45 mouse cellular contexts compared by ENCODE assay signal in the genomic region with DNA sequence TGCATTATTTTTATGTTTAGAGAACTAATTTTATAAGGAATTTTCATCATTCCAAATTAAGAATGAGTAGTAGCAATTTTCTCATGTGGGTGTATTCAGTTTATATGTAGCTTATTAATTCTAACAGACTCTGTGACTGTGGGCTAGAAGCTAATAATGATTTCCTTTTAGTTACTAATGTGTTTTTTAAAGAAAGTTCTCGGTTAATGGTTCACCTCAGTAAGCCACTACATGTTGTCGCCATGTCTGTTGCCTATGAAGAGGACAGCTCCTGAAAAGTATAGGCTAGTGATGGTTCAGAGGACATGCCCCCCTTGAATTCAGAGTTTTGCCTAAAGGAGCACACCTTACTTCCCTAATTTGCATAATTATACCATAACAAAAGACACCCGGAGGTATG. TPM values are rescaled to one million over a fixed set of nuclear protein-coding genes. Genes with fewer than 3 reads are reported as not detected.
"Had no signal": no experiment of that assay in that cellular context is flagged by ENCODE, and none has a peak within 500 bp of the region (broad histone marks: within the 10 kb centered on the region; RNA-seq: fewer than 3 reads in every experiment).

No protein-coding gene starts in this region.

- H3K9me3 ChIP-seq: heart, embryonic 10.5 days; heart, embryonic 12.5 days; heart, embryonic 13.5 days; heart, embryonic 15.5 days; hindbrain, embryonic 10.5 days; hindbrain, embryonic 12.5 days; hindbrain, embryonic 13.5 days; hindbrain, embryonic 15.5 days; intestine, embryonic 15.5 days; kidney, embryonic 15.5 days had no signal

- ATAC-seq: hindbrain, embryonic 16.5 days; hindbrain, postnatal 0 days; inflammation-experienced regulatory T-cells, adult 6 months; intestine, embryonic 15.5 days; intestine, embryonic 16.5 days; intestine, postnatal 0 days had no signal

- H3K4me3 ChIP-seq: heart, adult 2 months; heart, embryonic 10.5 days; heart, embryonic 12.5 days; heart, embryonic 13.5 days; heart, embryonic 15.5 days; hindbrain, embryonic 10.5 days; hindbrain, embryonic 12.5 days; hindbrain, embryonic 13.5 days; hindbrain, embryonic 15.5 days; intestine, embryonic 15.5 days; kidney, embryonic 15.5 days; layer of hippocampus, adult 2 months; left cerebral cortex, adult 2 months had no signal

- H3K27ac ChIP-seq: heart, adult 2 months; heart, embryonic 10.5 days; heart, embryonic 13.5 days; heart, embryonic 15.5 days; hindbrain, embryonic 10.5 days; hindbrain, embryonic 12.5 days; hindbrain, embryonic 13.5 days; hindbrain, embryonic 14.5 days; hindbrain, embryonic 15.5 days; hindbrain, postnatal 0 days; intestine, embryonic 15.5 days; kidney, embryonic 15.5 days; layer of hippocampus, adult 2 months; left cerebral cortex, adult 2 months had no signal

- H3K27me3 ChIP-seq: heart, embryonic 12.5 days; heart, embryonic 13.5 days; heart, embryonic 15.5 days; hindbrain, embryonic 12.5 days; hindbrain, embryonic 13.5 days; hindbrain, embryonic 15.5 days; intestine, embryonic 15.5 days; kidney, embryonic 15.5 days had no signal

- H3K4me2 ChIP-seq: heart, embryonic 11.5 days; heart, embryonic 12.5 days; heart, embryonic 13.5 days; heart, embryonic 15.5 days; hindbrain, embryonic 12.5 days; hindbrain, embryonic 13.5 days; hindbrain, embryonic 14.5 days; hindbrain, embryonic 15.5 days; intestine, embryonic 15.5 days; kidney, embryonic 15.5 days had no signal

- DNase-seq: heart, adult 18-20 months; heart, adult 2 months; heart, postnatal 10 days; heart, postnatal 14 days; heart, postnatal 36 days; heart, postnatal 4 days; kidney, adult 18-20 months; kidney, postnatal 10 days; kidney, postnatal 25 days; kidney, postnatal 36 days; kidney, postnatal 4 days; layer of hippocampus, adult 9-11 months; layer of hippocampus, postnatal 36 days had no signal

- H3K36me3 ChIP-seq: heart, embryonic 10.5 days; heart, embryonic 12.5 days; heart, embryonic 13.5 days; heart, embryonic 15.5 days; hindbrain, embryonic 10.5 days; hindbrain, embryonic 12.5 days; hindbrain, embryonic 13.5 days; hindbrain, embryonic 15.5 days; intestine, embryonic 15.5 days; kidney, embryonic 15.5 days had no signal

- H3K9ac ChIP-seq: heart, embryonic 12.5 days; heart, embryonic 13.5 days; heart, embryonic 15.5 days; hindbrain, embryonic 12.5 days; hindbrain, embryonic 13.5 days; hindbrain, embryonic 14.5 days; hindbrain, embryonic 15.5 days; intestine, embryonic 15.5 days; kidney, embryonic 15.5 days had no signal

- H3K4me1 ChIP-seq: heart, embryonic 10.5 days; intestine, embryonic 15.5 days had no signal

RNA-seq across cellular contexts. Expression of gene Sucnr1, which starts 1.1 kb away (rescaled TPM):
- total RNA-seq: heart, adult 2 months; heart, adult 8-10 months; heart, postnatal 14 days; heart, postnatal 25 days; heart, postnatal 36 days; heart, postnatal 4 days; hematopoietic stem cell, adult 5-6 weeks; hindbrain, postnatal 0 days; layer of hippocampus, adult 18-20 months; layer of hippocampus, adult 2 months; layer of hippocampus, adult 8-10 months; layer of hippocampus, postnatal 10 days; layer of hippocampus, postnatal 14 days; layer of hippocampus, postnatal 25 days; layer of hippocampus, postnatal 36 days; left cerebral cortex, adult 18-20 months; left cerebral cortex, adult 2 months; left cerebral cortex, adult 8-10 months had no signal
- polyA plus RNA-seq: heart, embryonic 10.5 days; heart, embryonic 11.5 days; heart, embryonic 12.5 days; heart, embryonic 13.5 days; heart, postnatal 0 days; hindbrain, embryonic 12.5 days; hindbrain, embryonic 13.5 days; hindbrain, embryonic 14.5 days; hindbrain, embryonic 15.5 days; hindbrain, embryonic 16.5 days; inflammation-experienced regulatory T-cells, adult 6 months had no signal

RNA-seq across cellular contexts. Expression of gene Aadac, which starts 57.2 kb away (rescaled TPM):
- total RNA-seq: heart, adult 18-20 months; heart, adult 2 months; heart, adult 8-10 months; heart, postnatal 10 days; heart, postnatal 14 days; heart, postnatal 25 days; heart, postnatal 36 days; heart, postnatal 4 days; hematopoietic stem cell, adult 5-6 weeks; hindbrain, postnatal 0 days; layer of hippocampus, adult 18-20 months; layer of hippocampus, adult 2 months; layer of hippocampus, adult 8-10 months; layer of hippocampus, postnatal 10 days; layer of hippocampus, postnatal 14 days; layer of hippocampus, postnatal 25 days; layer of hippocampus, postnatal 36 days; left cerebral cortex, adult 18-20 months; left cerebral cortex, adult 2 months; left cerebral cortex, adult 8-10 months had no signal
- polyA plus RNA-seq: heart, adult 2 months; heart, embryonic 14.5 days; hindbrain, embryonic 10.5 days; hindbrain, embryonic 11.5 days; hindbrain, embryonic 12.5 days; hindbrain, embryonic 13.5 days; hindbrain, embryonic 14.5 days; hindbrain, embryonic 15.5 days; hindbrain, embryonic 16.5 days; hindbrain, postnatal 0 days; inflammation-experienced regulatory T-cells, adult 6 months had no signal
